Mouse (Mus musculus): ENCODE data around the gene Rcan1.
"Not testable (repeated sequence)": the region's sequence is repeated elsewhere in the genome, so short reads cannot be mapped to it uniquely, and the experiment has no call there.

The Rcan1 gene

DNA sequence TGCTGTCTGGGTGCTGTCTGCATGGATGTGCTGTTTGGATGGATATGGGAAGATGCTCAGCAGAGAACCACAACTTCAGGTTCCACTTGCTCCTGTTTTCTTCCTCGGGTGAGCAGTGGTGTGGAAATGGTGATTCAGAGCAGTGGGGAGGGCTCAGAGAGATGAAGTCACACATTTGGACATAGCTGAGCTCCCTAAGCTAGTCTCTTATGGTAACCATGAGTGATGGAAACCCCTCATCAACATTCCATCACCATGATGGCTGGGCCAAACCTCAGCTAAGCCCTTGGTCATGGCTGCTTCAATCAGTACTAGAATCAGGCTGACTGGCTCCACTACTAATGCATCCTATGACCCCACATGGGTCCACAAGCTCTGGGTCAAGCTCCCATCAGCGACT, 30.9 kb downstream of the Rcan1 start:
- DNase-seq (ENCODE audit: inconsistent age in 2 of 2, low spot score in 1 of 2) = no peak

- DNase-seq (ENCODE audit: inconsistent age in 2 of 2, low spot score in 1 of 2) = no peak
Measured at GRCm38 (mm10) chr16:92435431-92435985, 35.2 kb downstream of the Rcan1 start.

- no peak for DNase-seq (ENCODE audit: inconsistent age in 2 of 2, low spot score in 1 of 2)
Measured at GRCm38 (mm10) chr16:92433176-92433575, 37.5 kb downstream of the Rcan1 start.

- DNase-seq (ENCODE audit: inconsistent age in 2 of 2, low spot score in 1 of 2) = no peak
Measured at GRCm38 (mm10) chr16:92430731-92431130, 39.9 kb downstream of the Rcan1 start.

- peak; percentile 37 to 70 for DNase-seq (ENCODE audit: inconsistent age in 2 of 2, low spot score in 1 of 2)
Measured at GRCm38 (mm10) chr16:92428197-92428950, 42.3 kb downstream of the Rcan1 start.

DNA sequence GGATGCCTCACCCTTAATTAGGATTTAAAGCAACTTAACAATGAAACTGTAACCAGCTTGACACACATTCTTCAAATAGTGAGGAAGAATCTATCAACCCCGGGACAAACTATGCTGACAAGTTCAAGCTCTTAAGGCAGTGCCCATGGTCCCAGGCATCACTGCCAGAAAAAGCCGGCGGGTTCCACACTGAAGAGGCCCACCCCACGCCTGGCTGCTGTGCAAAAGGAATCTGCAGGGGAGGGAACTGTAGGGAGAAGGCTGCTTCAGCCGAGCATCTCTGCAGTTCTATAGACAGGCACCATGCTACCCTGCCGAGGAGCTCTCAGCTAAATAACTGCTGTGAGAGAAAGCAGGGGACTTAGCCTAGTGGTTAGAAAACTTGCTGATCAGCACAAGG, 44.0 kb downstream of the Rcan1 start:
- no peak for DNase-seq (ENCODE audit: inconsistent age in 2 of 2, low spot score in 1 of 2)

DNA sequence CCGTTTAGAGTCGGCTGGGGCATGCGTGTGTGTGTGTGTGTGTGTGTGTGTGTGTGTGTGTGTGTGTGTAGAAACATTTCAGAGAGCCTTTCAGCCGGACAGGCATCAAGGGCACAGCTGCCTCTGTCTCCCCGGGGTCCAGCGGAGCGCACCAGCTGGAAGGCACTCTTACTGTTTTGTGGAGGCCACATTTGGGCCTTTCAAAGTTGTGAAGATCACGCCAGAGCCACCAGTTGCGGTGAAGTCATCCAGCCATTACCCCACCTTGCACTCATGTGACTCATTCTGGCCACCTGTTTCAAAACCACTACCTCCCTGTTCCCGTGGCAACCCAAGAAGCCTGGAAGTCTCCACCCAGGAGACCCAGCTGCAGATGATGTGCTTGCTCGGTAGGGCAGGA, 44.8 kb downstream of the Rcan1 start:
- no peak for DNase-seq (ENCODE audit: inconsistent age in 2 of 2, low spot score in 1 of 2)

GRCm38 (mm10) chr16:92423363-92423762, 47.3 kb downstream of the Rcan1 start:
- DNase-seq (ENCODE audit: inconsistent age in 2 of 2, low spot score in 1 of 2) = no peak

DNA sequence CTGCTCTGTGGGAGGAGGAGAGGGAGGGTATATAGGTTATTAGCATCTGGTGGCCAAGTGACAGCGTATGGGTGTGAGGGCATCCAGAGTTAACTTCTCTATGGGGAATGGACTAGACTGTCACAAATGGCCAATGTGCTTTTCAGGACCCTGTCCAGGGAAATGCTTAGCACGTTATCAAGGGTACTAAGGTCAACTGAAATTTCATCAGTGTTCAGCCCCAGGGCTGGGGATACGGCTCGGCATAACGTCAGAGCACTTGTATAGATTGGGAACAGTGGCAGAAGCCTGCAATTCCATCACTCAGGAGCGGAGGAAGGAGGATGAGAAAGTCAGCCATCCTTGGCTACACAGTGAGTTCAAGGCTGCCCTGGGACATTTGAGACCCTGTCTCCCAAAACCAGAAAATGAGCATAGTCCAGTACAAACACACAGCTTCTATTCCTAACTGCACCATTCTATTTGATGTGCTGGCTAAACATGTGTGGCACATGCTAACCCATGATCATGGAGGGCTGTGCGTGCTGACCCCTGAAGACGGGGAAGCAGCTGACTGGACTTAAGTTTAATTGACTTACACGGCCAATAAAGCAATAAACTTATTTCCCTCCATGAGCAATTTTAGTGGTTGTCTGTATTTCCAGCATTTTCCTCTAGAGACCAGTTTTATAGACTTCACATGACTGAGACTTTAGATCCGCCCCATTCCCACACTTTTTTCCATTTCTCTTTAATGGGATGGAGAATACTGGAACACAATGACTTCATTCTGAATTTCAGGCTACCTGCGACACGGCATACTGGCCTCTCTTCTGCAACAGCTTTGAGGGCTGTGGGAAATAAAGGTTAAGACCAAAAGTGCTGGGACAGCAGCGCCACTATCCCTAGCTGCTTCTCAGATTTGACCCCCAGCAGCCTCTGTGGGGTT, 48.0 kb downstream of the Rcan1 start:
- DNase-seq (ENCODE audit: inconsistent age in 2 of 2, low spot score in 1 of 2) = no peak

DNA sequence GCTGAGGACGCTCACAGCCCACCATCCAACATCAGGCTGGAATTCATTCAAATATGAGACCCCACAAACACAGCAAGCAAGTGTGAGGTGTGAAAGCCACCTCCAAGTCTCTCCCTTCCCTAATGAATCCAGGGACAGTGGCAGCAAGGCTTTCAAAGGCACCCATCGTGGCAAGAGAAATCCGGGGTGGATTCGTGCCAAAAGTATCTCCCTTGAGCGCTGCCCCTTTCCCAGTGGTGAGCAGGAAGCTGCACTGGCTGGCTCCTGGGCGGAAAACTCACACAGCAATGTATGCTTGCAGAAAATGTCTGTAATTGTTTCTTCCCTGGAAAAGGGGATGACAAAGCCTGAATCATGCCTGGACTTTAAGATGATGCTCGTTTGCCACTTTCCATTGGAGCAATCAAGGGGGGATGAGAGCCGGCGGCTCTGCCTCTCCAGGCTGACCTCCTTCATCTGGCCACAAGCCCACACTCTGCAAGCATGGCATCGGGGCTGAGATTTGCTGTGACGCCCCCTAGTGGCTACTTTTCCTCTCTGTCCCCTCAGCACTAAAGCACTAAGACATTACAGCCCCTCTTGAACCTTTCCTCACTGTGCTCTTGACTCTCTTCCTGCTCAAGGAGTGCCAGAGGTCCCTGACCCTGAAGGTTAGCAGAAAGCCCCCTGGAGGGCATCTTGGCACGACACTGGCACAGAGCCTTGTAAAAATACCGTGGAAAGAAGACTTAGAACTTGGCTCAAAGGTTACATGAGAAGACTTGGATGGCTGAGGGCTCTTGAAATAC, 49.3 kb downstream of the Rcan1 start:
- DNase-seq (ENCODE audit: inconsistent age in 2 of 2, low spot score in 1 of 2) = peak in 1 of 2 experiments; percentile 54

- DNase-seq (ENCODE audit: inconsistent age in 2 of 2, low spot score in 1 of 2) = no peak
Measured at GRCm38 (mm10) chr16:92420641-92421040, 50.0 kb downstream of the Rcan1 start.

DNA sequence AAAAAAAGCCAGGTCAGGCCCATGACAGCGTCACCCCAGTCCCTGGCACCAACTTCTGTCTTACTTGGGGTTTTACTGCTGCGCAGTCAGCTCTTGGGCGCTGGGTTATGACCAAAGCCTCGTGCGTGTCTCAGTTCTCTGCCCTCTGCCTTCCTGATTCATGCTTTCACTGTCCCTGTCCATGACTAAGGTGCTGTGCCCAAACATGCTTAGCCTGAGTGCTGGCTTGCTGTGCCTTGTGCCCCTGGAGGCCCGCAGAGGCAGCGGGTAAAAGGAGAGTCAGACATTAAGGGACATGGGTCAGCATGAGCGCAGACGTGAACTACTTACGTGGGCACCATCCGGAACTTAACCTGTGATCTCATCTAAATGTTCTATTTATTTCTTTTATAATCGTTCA, 51.6 kb downstream of the Rcan1 start:
- DNase-seq (ENCODE audit: inconsistent age in 2 of 2, low spot score in 1 of 2) = no peak

DNA sequence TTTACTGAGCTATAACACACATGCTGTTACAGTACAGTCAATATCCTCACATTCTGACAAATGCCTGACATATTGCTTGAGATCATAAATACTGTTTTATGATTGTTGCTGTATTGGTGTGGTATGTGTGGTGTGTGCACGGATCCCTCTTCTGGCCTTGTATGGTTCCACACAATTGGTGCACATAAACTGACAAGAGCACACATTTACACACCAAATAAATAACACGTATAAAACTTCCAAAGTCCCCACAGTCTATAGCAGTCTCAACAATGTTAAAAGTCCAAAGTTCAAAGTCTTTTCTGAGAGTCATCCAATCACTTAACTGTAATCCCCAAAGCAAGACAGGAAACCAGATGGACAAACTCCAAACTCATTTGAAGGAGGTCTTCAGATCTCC, 53.4 kb downstream of the Rcan1 start:
- DNase-seq (ENCODE audit: inconsistent age in 2 of 2, low spot score in 1 of 2) = no peak

GRCm38 (mm10) chr16:92415702-92416118, 55.0 kb downstream of the Rcan1 start:
- no peak for DNase-seq (ENCODE audit: inconsistent age in 2 of 2, low spot score in 1 of 2)

GRCm38 (mm10) chr16:92415038-92415437, 55.6 kb downstream of the Rcan1 start:
- not testable (repeated sequence) for DNase-seq (ENCODE audit: inconsistent age in 2 of 2, low spot score in 1 of 2)

GRCm38 (mm10) chr16:92412888-92413287, 57.8 kb downstream of the Rcan1 start:
- no peak for DNase-seq (ENCODE audit: inconsistent age in 2 of 2, low spot score in 1 of 2)

- DNase-seq (ENCODE audit: inconsistent age in 2 of 2, low spot score in 1 of 2) = no peak
Measured at GRCm38 (mm10) chr16:92411981-92412706, 58.5 kb downstream of the Rcan1 start.

GRCm38 (mm10) chr16:92410344-92410743, 60.3 kb downstream of the Rcan1 start:
- DNase-seq (ENCODE audit: inconsistent age in 2 of 2, low spot score in 1 of 2) = no peak

DNA sequence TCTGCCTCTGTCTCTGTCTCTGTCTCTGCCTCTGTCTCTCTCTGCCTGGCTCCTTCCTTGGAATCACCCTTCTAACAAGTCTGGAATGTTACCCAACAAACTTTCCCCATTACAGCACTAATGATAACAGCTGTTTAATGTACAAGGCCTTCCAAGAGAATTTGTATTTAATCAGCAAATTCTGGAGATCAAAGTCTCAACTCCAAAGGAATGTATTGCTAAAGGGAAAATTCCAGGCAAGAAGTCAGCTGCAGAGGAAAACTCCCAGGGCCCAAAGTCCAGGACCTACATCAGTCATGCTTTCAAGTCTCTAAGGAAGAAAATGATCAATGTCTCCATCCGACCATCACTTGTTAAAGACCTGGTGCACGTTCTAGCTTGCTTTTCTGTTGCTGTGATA, 62.8 kb downstream of the Rcan1 start:
- no peak for DNase-seq (ENCODE audit: inconsistent age in 2 of 2, low spot score in 1 of 2)

- no peak for DNase-seq (ENCODE audit: inconsistent age in 2 of 2, low spot score in 1 of 2)
Measured at GRCm38 (mm10) chr16:92404141-92404540, 66.5 kb downstream of the Rcan1 start.

Data from adrenal gland, adult (tissue).